Mouse (Mus musculus) retina, postnatal 1 day (tissue): ENCODE results near the gene Zfp719.

Source experiments
- DNase-seq: peaks from one replicate; pipeline ENCODE4 v3.0.0-alpha.2; 2012

The Zfp719 gene

GRCm38 (mm10) chr7:43579440-43580171 is at the start of gene Zfp719:
Zfp719 (plus strand) TSS chr7:43579610.
- peak; percentile 98 for DNase-seq

DNA sequence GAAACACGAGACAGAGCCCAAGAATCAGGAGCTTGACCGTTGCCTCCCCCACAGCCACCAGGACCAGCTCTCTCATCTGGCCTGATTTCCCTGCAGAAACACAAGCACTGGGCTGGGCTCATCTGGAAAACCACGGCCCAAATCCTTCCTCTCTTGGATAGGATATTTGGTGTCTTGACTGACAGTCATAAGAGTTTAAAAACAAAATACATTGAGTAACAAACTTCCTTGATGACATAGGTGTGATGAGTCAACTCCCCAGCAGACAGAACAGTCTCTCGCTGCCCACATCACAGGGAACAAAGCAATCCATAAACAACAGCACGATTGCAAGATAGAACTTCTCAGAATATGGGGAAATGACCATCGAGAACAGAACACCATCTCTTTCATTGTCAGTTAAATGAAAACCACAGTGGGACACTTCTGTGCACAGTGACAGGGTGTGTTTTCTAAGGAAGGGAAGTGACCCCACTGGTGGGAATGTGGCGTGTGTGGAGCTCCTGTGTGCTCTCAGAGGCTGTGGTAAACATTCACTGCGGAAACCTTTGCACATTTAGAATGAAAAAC is 49.1 kb upstream of the Zfp719 start:
- DNase-seq = no peak

DNA sequence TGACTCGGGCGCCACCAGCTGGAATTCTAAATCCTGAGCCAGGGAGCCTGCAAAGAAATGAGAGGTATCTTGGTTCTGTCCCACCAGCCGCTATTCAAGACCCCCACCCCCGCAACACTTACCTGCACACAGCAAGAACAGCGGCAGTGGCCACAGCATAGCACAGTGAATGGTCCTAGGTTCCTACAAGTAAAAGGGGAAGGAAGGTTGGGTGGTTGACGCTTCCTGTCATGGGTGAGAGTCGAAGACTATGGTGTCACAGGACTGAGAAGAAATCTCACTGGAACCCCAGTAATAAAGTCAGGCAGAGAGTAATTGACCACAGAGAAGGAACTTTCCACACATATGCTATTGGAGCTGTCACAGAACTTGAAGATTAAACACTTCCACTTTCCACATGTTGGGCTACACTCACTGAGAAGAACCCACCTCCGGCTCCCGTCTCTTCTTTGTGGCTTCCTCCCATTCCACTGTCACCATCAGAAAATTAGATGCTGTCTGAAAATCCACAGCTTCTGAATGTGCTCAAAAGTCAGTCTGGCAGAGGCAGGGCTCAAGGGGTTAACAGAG is 46.4 kb upstream of the Zfp719 start:
- no peak for DNase-seq

- no peak for DNase-seq
These were observed 40.9 kb upstream of the Zfp719 start for GRCm38 (mm10) chr7:43538524-43538923.

DNA sequence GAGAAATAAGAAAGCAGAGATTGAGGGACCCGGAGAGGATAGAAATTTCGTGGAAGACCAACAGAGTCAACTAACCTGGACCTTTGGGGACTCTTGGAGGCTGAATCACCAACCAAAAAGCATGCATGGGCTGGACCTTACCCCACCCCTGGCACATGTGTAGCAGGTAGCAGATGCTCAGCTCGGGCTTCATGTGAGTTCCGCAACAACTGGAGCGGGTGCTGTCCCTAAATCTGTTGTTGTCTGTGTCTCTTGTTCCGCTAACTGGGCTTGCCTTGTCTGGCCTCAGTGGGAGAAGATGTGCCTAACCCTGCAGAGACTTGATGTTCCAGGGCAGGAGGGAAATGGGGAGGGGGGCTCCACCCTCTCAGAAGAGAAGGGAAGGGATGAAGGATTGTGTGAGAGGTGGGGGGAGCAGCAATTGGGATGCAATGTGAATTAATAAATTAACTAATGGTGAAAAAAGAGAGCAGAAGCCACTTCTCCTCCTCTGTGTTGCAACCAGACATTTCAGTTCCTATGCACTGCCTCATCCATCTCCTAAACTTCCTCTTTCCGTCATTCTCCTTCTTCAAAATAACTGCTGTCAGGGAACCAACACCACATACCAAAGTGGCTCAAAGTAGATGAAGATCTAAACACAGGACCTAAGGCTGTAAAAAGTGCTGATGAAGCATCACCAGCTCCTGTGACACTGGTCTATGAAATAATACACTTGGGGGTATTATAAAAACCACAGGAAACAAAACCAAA is 35.0 kb upstream of the Zfp719 start, which contains the start of gene Cd33:
TSS of gene Cd33 (minus strand) at position 204 of the 753 bp plus-strand sequence.
- no peak for DNase-seq

DNA sequence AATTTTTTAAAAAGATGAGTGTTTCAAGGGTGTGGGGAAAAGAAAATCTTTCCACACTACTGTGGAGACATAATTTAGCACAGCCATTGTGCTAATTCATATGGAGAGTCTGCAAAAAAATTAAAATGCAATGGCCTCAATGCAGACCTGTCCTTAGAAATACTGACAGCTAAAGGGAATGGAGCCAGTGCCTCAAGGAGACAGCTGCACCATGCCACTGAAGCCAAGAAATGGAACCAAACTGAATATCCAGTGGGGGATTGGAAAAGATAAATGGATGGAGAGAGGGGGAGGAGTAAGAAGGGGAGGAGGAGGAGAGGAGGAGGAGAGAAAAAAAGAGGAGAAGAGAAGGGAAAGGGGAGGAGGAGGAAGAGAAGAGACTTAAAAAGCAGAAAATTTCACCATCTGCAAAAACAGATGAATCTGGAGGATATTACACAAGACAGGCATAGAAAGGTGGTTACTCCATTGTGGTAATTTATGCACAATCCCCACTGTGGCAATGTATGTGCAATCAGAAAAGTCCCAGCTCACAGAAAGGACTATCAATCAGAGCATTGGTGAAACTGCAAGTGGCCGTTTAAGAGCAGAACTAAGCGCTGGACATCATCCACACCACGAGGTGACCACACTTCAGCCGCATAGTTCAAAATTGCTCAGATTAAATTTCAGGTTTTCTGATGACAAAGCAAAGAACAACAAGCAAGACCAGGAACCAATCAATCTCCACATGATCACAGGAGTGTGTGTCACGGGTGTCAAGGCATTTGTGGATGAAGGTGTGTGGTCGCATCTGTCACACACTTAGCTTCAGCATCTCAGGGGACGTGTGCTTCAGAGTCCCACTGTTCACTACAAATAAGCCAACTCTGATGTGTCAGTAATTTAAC is 33.5 kb upstream of the Zfp719 start:
- DNase-seq = no peak

DNA sequence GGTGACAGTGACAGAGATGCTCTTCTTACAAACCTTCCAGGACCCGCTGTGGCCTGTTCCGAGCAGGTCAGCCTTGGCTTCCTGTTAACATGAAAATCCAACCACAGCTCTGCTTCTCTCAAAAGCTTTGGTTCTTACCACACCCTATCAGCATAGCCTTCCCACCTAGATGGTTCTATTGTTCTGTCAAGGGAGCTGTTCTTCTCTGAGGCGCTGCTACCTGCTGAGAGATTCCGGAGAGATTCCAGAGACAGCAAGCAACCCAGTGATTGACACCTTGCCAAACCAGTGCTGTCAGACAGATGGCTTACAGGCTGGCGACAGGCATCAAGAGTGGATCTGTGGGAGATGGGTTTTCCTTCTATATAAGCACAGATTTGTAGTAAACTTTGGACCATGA is 31.7 kb upstream of the Zfp719 start:
- no peak for DNase-seq

- DNase-seq = no peak
These were observed 31.2 kb upstream of the Zfp719 start for GRCm38 (mm10) chr7:43548206-43548605.

DNA sequence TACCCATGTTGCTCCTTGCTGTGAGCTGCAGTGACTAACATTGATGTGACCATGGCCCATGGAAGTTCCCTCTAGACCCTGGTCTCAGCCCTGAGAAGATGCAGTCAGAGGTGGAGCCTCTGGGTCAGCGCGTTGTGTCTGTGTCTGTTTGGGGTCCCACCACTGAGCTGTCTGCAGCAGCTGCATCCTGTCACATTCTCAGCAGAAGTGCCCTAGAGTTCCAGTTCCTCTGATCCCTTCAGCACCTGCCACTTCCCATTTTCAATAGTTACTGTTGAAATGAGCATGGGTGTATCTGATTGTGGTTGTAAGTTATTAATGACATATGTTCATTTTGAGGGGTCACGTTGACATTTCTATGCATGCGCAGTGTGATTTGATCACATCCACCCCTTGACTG is 26.3 kb upstream of the Zfp719 start:
- no peak for DNase-seq

DNA sequence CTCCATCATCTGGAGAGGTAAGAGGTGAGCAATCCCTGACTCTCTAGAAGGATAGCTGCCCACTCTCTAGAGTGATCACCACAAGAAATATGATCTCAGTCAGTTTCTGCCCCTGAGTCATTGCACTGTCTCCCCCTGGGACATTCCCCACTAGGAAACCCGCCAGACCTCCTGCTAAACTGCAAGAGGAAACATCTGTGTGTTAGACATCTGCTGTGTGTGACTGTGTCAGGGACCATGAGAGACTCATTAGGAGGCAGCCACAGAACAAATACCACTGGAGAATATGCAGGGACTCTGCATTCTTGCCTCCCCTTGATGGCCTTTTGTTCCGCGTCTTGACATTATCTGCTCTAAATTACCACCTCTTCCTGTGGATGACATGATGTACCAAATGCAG is 24.9 kb upstream of the Zfp719 start:
- DNase-seq = no peak

DNA sequence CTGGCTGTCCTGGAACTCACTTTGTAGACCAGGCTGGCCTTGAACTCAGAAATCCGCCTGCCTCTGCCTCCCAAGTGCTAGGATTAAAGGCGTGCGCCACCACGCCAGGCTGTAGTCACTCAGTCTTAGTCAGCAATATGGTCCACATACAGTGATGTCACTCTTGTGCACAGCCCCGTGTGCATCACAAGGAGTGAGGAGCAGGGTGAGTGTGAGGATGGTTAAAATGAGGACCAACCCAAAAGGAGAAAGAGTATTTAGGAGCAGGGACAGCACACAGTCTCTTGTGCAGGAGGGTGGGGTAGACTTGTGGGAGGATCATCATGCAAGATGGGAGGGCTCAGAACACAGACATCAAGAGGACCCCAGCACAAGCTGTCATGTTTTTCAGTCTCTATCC is 24.1 kb upstream of the Zfp719 start:
- DNase-seq = no peak

- DNase-seq = no peak
These were observed 22.5 kb upstream of the Zfp719 start for GRCm38 (mm10) chr7:43556901-43557300.

DNA sequence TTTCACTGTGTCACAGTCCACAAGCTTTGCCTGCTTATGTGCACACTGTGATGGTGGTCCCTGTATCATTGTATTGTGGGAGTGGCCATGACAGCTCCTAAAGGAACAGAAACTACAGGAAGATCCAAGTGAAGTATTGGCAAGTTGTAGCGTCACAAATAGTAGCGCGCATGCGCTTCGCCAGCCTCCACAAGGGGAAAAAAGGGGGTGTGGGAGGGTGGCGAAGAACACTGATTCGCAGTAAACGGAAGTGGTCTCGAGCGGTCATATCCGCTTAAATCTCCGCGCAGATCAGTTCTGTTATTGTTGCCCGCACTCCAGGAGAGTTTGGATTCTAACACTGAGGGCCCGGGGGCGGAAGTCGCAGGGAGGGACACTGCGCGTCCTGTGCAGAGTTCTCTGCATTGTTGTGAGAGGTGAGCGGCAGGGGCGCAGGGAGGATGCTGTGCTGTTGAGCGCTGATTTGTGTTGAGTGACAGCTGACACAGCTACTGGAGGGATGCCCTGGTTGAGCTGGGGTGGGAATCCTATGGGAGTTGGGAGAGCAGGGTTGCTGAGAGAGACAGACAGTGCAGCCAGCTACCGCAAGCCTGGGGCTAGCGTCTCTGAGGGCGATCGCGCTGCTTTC is 17.3 kb upstream of the Zfp719 start, which contains the start of gene Zfp658:
TSS of gene Zfp658 (plus strand) at position 251 of the 628 bp plus-strand sequence.
- peak; percentile 97 for DNase-seq

DNA sequence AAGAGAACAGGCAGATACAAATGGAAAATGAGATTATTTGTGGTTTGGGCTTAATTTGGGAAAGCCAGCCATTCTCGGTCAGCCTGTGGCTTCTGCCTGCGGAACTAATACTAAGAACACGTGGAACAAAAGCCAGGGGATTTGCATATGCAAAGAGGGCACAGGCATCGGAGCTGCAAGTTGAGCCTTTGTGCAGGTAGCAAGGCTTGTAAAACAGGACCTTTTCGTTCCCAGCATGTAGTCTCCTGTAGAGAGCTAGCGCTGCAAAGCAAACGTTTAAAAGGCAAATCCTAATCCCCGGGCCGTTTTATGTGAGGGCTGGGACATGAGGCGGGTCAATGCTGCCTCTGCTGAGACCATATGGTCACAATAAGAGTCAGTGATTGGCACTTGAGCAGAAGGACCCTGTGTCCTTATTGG is 16.7 kb upstream of the Zfp719 start:
- peak; percentile 60 for DNase-seq

GRCm38 (mm10) chr7:43563300-43563699 is 16.1 kb upstream of the Zfp719 start:
- DNase-seq = no peak

DNA sequence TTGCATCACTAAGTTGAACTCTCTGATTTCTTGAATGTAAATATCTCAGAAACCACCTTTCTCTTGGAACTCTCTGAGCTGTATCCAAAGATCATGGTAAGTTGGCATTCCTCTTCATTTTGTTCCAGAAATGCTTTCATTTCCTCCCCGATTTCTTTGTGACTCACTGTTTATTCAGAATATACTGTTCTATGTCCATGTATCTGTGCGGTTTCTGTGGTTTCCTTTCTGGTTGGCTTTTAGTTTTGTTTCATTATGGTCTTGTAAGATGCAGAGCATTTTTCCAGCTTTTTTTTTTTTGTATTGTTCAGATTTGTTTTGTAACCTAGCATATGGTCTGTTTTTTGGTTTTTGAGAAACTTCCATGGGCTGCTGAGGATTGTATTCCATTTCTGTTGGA is 8.2 kb upstream of the Zfp719 start:
- DNase-seq = no peak

DNA sequence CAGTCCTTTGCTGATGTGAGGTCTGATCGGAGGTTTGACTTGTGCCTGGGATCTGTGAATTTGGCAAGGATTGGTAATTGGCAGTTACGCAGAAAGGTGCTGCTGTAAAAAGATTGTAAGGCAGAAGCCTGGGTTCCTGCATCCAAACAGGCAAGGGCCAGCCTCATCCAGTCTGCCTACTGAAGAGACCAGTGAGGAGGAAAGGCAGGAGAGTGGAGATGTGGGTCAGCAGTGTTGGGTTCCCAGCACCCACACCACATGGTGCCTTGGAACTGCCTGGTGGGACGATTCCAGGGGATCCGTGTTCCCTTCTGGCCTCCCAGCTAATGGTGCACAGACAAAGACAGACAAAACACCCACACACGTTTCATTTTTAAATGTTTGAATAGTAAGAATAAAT is 1.1 kb downstream of the Zfp719 start:
- DNase-seq = no peak

DNA sequence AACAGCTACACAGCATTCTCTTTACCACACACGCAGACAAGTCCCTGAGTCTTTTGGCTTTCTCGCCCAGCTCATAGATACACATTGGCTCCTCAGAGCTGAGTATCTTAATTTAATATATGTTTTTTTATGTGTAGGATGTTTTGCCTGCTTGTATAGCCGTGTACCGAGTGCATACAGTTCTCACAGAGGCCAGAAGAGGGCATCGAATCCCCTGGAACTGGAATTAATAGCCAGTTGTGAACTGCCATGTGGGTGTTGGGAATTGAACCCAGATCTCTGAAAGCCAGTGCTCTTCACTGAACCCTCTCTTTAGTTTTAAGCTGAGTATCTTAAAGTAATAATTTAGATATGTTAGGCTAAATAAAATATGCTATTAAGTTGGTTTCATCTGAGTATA is 5.4 kb downstream of the Zfp719 start:
- DNase-seq = no peak

- no peak for DNase-seq
These were observed 22.5 kb downstream of the Zfp719 start for GRCm38 (mm10) chr7:43601884-43602283.

DNA sequence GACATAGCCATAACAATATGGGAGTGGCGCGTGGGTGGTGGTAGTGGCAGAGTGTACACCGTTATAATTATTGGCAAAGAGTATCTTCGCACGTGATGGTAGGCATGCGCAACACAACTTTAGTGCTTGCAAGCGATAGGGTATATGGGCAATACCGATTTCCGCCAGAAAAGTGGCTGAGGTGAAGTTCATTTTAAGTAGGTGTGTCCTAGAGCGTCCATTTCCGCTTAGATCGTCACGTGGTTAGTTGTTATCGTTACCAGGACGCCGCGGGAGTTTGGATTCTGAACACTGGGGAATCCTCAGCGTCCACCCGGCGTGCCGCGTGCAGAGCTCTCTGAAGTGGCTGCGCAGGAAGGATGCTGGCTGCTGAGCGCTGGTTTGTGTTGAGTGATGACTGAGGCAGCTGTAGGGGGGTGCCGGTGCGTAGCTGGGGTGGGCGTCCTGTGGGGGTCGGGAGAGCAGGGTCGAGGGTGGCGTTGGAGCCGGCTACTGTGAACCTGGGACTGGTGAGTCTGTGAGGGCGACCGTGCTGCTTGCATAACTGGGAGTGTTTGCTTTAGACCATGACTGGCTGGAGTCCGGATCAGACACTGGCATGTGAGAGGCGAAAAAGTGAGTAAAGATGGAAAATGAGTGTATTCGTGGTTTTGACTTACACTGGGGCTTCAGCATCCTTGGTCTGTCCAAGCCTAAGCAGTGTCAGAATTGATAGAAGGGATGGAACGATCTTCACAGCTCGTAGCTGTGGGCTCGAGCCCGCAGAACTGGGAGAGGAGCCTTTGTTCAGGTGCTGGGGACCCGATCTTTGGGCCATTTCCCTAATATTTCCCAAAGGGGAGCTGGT is 27.7 kb downstream of the Zfp719 start, which contains the start of gene Zfp819:
TSS of gene Zfp819 (plus strand) at position 274 of the 847 bp plus-strand sequence.
- peak; percentile 88 for DNase-seq

- no peak for DNase-seq
These were observed 28.4 kb downstream of the Zfp719 start for GRCm38 (mm10) chr7:43607743-43608287.
